Mouse (Mus musculus): ENCODE measurements around the gene Adamtsl2.

GRCm38 (mm10) chr2:27084963-27085362, 5.8 kb downstream of the Adamtsl2 start:
- TF ChIP-seq EP300 (IDR thresholded peaks at IDR 0.05; ENCODE audit: insufficient read depth, low read depth, low read length) (no peak), POLR2A (IDR thresholded peaks at IDR 0.05; ENCODE audit: insufficient read depth, low read depth, low read length) (no peak), CTCF (IDR thresholded peaks at IDR 0.05) (no peak)
